ENCODE assay signal across 8 mouse cellular contexts in the genomic region with DNA sequence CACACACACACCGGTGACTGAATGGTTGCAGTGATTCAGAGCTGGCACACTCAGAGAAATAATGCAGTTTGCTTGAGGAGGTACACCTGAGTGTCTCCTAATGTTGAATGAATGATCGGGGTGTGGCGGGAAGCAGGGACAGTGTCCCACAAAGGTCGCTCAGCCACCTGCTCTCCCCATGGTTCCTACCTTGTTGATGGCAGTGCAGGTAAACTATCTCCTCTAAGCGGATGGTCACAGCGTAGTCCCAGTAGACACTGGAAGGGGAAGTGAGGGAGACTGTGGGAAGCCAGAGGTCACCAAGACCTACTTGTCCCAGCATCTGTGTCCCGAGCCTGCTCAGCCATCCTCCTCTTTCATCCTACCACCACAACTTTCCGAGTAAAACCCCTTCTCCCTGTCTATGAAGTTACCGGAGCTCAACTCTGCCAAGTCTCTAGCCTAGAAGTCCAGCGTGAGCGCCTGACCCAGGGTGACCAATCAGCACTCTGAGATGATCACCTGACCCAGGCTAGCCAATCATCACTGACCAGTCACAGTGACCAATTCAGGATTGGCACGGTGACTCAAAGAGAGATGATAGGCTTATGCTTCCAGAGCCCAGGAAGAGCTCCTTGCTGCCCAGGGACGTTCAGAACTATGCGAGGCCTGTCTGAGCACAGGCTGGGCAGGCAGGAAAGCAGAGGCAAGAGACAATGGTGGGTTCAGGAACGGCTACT. TPM values are rescaled to one million over a fixed set of nuclear protein-coding genes. Genes with fewer than 3 reads are reported as not detected.
A peak's percentile ranks its signal among the peaks of the same experiment; 100 is the strongest.
DNase-seq lines count a peak whose midpoint lies in the region; ATAC-seq and TF ChIP-seq lines count a peak whose summit lies in the region.

No protein-coding gene starts in this region.

- H3K9me3 ChIP-seq in forebrain, postnatal 0 days (ENCODE audit: low read length): no peaks in the 10 kb centered on the region
- H3K9me3 ChIP-seq in limb, embryonic 11.5 days (ENCODE audit: control insufficient read depth, low read length): no peaks in the 10 kb centered on the region
- no peaks in the 10 kb centered on the region for H3K9me3 ChIP-seq in midbrain, embryonic 12.5 days

- no peak overlapping the region for H3K9ac ChIP-seq in forebrain, postnatal 0 days
- no peak overlapping the region for H3K9ac ChIP-seq in limb, embryonic 11.5 days (ENCODE audit: low read length)
- peak overlapping the region; percentile 51 for H3K9ac ChIP-seq in midbrain, embryonic 12.5 days (replicated peaks)

- H3K36me3 ChIP-seq in forebrain, postnatal 0 days (ENCODE audit: insufficient read depth): peaks cover 86% of the 10 kb centered on the region
- H3K36me3 ChIP-seq in limb, embryonic 11.5 days (ENCODE audit: control insufficient read depth, insufficient read depth, low read length): no peaks in the 10 kb centered on the region
- peaks cover 36% of the 10 kb centered on the region for H3K36me3 ChIP-seq in midbrain, embryonic 12.5 days

- H3K27ac ChIP-seq in forebrain, postnatal 0 days (ENCODE audit: low read depth, low read length): no peak overlapping the region
- H3K27ac ChIP-seq in limb, embryonic 11.5 days (replicated peaks; ENCODE audit: low read depth, low read length): no peak overlapping the region
- H3K27ac ChIP-seq in midbrain, embryonic 12.5 days (replicated peaks): peak overlapping the region; percentile 39

- no peak overlapping the region for H3K4me3 ChIP-seq in forebrain, postnatal 0 days (ENCODE audit: low read depth, low read length)
- peak overlapping the region; percentile 34 for H3K4me3 ChIP-seq in limb, embryonic 11.5 days (ENCODE audit: low read depth, low read length)
- H3K4me3 ChIP-seq in midbrain, embryonic 12.5 days: peak overlapping the region; percentile 41

- DNase-seq in urinary bladder, postnatal 25 days (ENCODE audit: low spot score): peak; percentile 23
- DNase-seq in urinary bladder, postnatal 4 days (ENCODE audit: low spot score in 2 of 2): no peak
- no peak for DNase-seq in forebrain, postnatal 0 days
- peak; percentile 77 for DNase-seq in limb, embryonic 11.5 days (ENCODE audit: low spot score)
- DNase-seq in natural killer cell, adult 2 months (ENCODE audit: low spot score in 2 of 2): no peak
- DNase-seq in spleen, adult 12 weeks (ENCODE audit: low spot score): no peak

- peak; percentile 70 for ATAC-seq in forebrain, postnatal 0 days
- ATAC-seq in limb, embryonic 11.5 days (ENCODE audit: insufficient number of reproducible peaks, low FRiP score, low TSS enrichment, low read depth): peak; percentile 77; the same call in 1 of the 2 replicates
- ATAC-seq in midbrain, embryonic 12.5 days (ENCODE audit: low FRiP score, low read depth): peak; percentile 84
- ATAC-seq in megakaryocyte-erythroid progenitor cell, adult 5-6 weeks (replicated peaks; ENCODE audit: low FRiP score, low TSS enrichment, poor library complexity, severe bottlenecking): no peak

- H3K4me2 ChIP-seq in forebrain, postnatal 0 days (ENCODE audit: low read depth): no peak overlapping the region
- H3K4me2 ChIP-seq in limb, embryonic 11.5 days (ENCODE audit: low read depth, severe bottlenecking): peak overlapping the region; percentile 51
- peak overlapping the region; percentile 56 for H3K4me2 ChIP-seq in midbrain, embryonic 12.5 days (replicated peaks)

- TF ChIP-seq CTCF in forebrain, postnatal 0 days (IDR thresholded peaks at IDR 0.05; ENCODE audit: low read depth): no peak

- H3K27me3 ChIP-seq in forebrain, postnatal 0 days (ENCODE audit: insufficient read depth, low read length): no peaks in the 10 kb centered on the region
- H3K27me3 ChIP-seq in limb, embryonic 11.5 days (ENCODE audit: control insufficient read depth, insufficient read depth, low read length): no peaks in the 10 kb centered on the region
- H3K27me3 ChIP-seq in midbrain, embryonic 12.5 days: peaks cover 2% of the 10 kb centered on the region; the same call in 1 of the 2 replicates

- WGBS in forebrain, postnatal 0 days: 31% methylated on average over 15 of the region's 15 CpGs
- WGBS in limb, embryonic 11.5 days: 24% methylated on average over 15 of the region's 15 CpGs
- 30% methylated on average over 15 of the region's 15 CpGs for WGBS in midbrain, embryonic 12.5 days

- no peaks in the 10 kb centered on the region for H3K4me1 ChIP-seq in forebrain, postnatal 0 days (ENCODE audit: insufficient read depth)
- no peaks in the 10 kb centered on the region for H3K4me1 ChIP-seq in limb, embryonic 11.5 days (ENCODE audit: control insufficient read depth, insufficient read depth, low read length)
- peaks cover 14% of the 10 kb centered on the region; the same call in 1 of the 2 replicates for H3K4me1 ChIP-seq in midbrain, embryonic 12.5 days

RNA-seq across cellular contexts. Expression of gene Sgsm1, which starts 30.3 kb away (rescaled TPM):
- total RNA-seq in forebrain, postnatal 0 days (2014; rRNA removed): 42.0 and 48.7 TPM in 2 replicates
- polyA plus RNA-seq in forebrain, postnatal 0 days (2015; fragmentation: Nextera tagmentation; extraction: Ambion mirVana): 10.1 and 16.5 TPM in 2 replicates
- 7.7 and 9.1 TPM in 2 replicates for polyA plus RNA-seq in limb, embryonic 11.5 days (2014; fragmentation: Nextera tagmentation; extraction: Ambion mirVana)
- 16.1 and 19.5 TPM in 2 replicates for polyA plus RNA-seq in midbrain, embryonic 12.5 days (2016; fragmentation: Nextera tagmentation; extraction: Ambion mirVana)
- 0.46 TPM in 1 of 2 replicates, not detected in the other for total RNA-seq in megakaryocyte-erythroid progenitor cell, adult 5-6 weeks (2014; fragmentation: Nextera tagmentation)
- total RNA-seq in megakaryocyte-erythroid progenitor cell, adult 5-6 weeks (2017): 7.7 TPM in 1 of 2 replicates, not detected in the other

RNA-seq across cellular contexts. Expression of gene Tmem211, which starts 53.6 kb away (rescaled TPM):
- total RNA-seq in forebrain, postnatal 0 days (2014; rRNA removed): not detected in 2 replicates
- not detected in 2 replicates for polyA plus RNA-seq in forebrain, postnatal 0 days (2015; fragmentation: Nextera tagmentation; extraction: Ambion mirVana)
- not detected in 2 replicates for polyA plus RNA-seq in limb, embryonic 11.5 days (2014; fragmentation: Nextera tagmentation; extraction: Ambion mirVana)
- 0.12 and 0.13 TPM in 2 replicates for polyA plus RNA-seq in midbrain, embryonic 12.5 days (2016; fragmentation: Nextera tagmentation; extraction: Ambion mirVana)
- not detected in 2 replicates for total RNA-seq in megakaryocyte-erythroid progenitor cell, adult 5-6 weeks (2014; fragmentation: Nextera tagmentation)
- not detected in 2 replicates for total RNA-seq in megakaryocyte-erythroid progenitor cell, adult 5-6 weeks (2017)

RNA-seq across cellular contexts. Expression of gene 2900026A02Rik, which starts 59.3 kb away (rescaled TPM):
- 9.2 and 10.9 TPM in 2 replicates for total RNA-seq in forebrain, postnatal 0 days (2014; rRNA removed)
- 2.7 and 3.3 TPM in 2 replicates for polyA plus RNA-seq in forebrain, postnatal 0 days (2015; fragmentation: Nextera tagmentation; extraction: Ambion mirVana)
- polyA plus RNA-seq in limb, embryonic 11.5 days (2014; fragmentation: Nextera tagmentation; extraction: Ambion mirVana): 1.3 and 1.7 TPM in 2 replicates
- 2.9 and 3.1 TPM in 2 replicates for polyA plus RNA-seq in midbrain, embryonic 12.5 days (2016; fragmentation: Nextera tagmentation; extraction: Ambion mirVana)
- 9.9 and 12.3 TPM in 2 replicates for total RNA-seq in megakaryocyte-erythroid progenitor cell, adult 5-6 weeks (2014; fragmentation: Nextera tagmentation)
- 5.8 and 6.8 TPM in 2 replicates for total RNA-seq in megakaryocyte-erythroid progenitor cell, adult 5-6 weeks (2017)

Comparison
In these comparisons a context has a peak if more than half of its experiments do, and no peak if none do; other contexts are left out.
1. DNase-seq: peak in urinary bladder, postnatal 25 days (single experiment) and limb, embryonic 11.5 days (single experiment); none in urinary bladder, postnatal 4 days (0 of 2), forebrain, postnatal 0 days (single experiment), natural killer cell, adult 2 months (0 of 2) and spleen, adult 12 weeks (single experiment).